Mouse (Mus musculus) liver, adult 2 months (tissue): Measurements from ENCODE around the gene Col4a2.

ENCODE experiments used
- CTCF ChIP-seq: fragments of 200-500 bp; IDR thresholded peaks from 2 replicates; pipeline ENCODE4 v1.5.1; 2011; ENCODE audit warnings: low read depth, low read length, control low read depth
- POLR2A ChIP-seq: fragments of 200-500 bp; IDR thresholded peaks from 2 replicates; pipeline ENCODE4 v1.6.1; 2011; ENCODE audit warnings: low read length, control low read depth; ENCODE audit not compliant: insufficient read depth; ENCODE audit errors: extremely low read depth

- TF ChIP-seq CTCF: no peak
- no peak for TF ChIP-seq POLR2A
Measured at GRCm38 (mm10) chr8:11313176-11314111, 839 bp downstream of the Col4a2 start.
